19 mouse cellular contexts compared by ENCODE assay signal in the genomic region with DNA sequence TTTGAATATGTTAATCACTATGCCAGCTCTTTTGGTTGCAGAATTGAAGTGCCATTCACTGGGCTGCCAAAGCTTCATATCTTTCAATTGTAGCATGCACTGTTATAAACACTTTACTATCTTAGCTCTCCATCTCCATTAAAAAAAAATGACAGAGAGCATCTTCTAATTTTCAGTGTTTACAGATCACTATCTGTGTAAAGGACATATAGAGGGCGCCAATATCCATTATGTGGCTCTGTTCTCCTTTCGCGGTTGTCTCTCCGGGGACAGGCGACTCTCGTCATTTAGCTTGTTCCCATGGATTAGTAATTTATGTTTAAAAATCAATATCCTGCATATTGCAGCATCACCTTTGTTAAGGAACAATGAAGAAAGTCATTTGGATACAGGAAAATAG.
A peak's percentile ranks its signal among the peaks of the same experiment; 100 is the strongest.
DNase-seq lines count a peak whose midpoint lies in the region; ATAC-seq and TF ChIP-seq lines count a peak whose summit lies in the region.
"Had no signal": no experiment of that assay in that cellular context is flagged by ENCODE, and none has a peak within 500 bp of the region (broad histone marks: within the 10 kb centered on the region; RNA-seq: fewer than 3 reads in every experiment).

No protein-coding gene starts in this region.

- peak; percentile 54 for TF ChIP-seq RAD21 in CH12.LX (IDR thresholded peaks at IDR 0.05; ENCODE audit: low read depth, low read length)

- TF ChIP-seq POLR2A in CH12.LX (IDR thresholded peaks at IDR 0.05; ENCODE audit: low read depth, low read length), result no peak

- H3K36me3 ChIP-seq in midbrain, embryonic 11.5 days (ENCODE audit: control insufficient read depth, insufficient read depth, low read length), result no peaks in the 10 kb centered on the region
- no peaks in the 10 kb centered on the region for H3K36me3 ChIP-seq in midbrain, embryonic 16.5 days (ENCODE audit: control insufficient read depth, insufficient read depth, low read length)
- no peaks in the 10 kb centered on the region for H3K36me3 ChIP-seq in CH12.LX (replicated peaks in 1 of 2; ENCODE audit: control insufficient read depth in 1 of 2, insufficient read depth in 1 of 2, low read length in 1 of 2)
- H3K36me3 ChIP-seq: G1E had no signal

- dilution Hi-C loops in CH12.LX (cut with MboI; ENCODE audit: extremely low pct_ligation_motif_present, extremely low pct_unique_long_range_greater_than_20kb, low sequenced_read_pairs), result no loop called here

- H3K4me3 ChIP-seq in midbrain, embryonic 11.5 days (ENCODE audit: low read depth, low read length), result no peak overlapping the region
- no peak overlapping the region for H3K4me3 ChIP-seq in midbrain, embryonic 16.5 days (ENCODE audit: low read depth, low read length)
- H3K4me3 ChIP-seq in CH12.LX (replicated peaks in 1 of 3; ENCODE audit: low read depth in 2 of 3, low read length in 2 of 3, poor library complexity in 1 of 3), result no peak overlapping the region
- no peak overlapping the region for H3K4me3 ChIP-seq in layer of hippocampus, adult 2 months

- no peak overlapping the region for H3K9ac ChIP-seq in midbrain, embryonic 11.5 days (ENCODE audit: low read length)
- no peak overlapping the region for H3K9ac ChIP-seq in midbrain, embryonic 16.5 days (ENCODE audit: low read depth, low read length)
- H3K9ac ChIP-seq in CH12.LX (ENCODE audit: insufficient read depth, low read depth), result no peak overlapping the region

- peak in 1 of 2 experiments; percentile 56; a peak in 2 of 4 replicates for TF ChIP-seq CTCF in CH12.LX (conservative IDR thresholded peaks at IDR 0.05 in 1 of 2, IDR thresholded peaks at IDR 0.05 in 1 of 2; ENCODE audit: low read depth in 2 of 2, low read length in 2 of 2)
- TF ChIP-seq CTCF in layer of hippocampus, adult 2 months (conservative IDR thresholded peaks at IDR 0.05), result no peak

- no peaks in the 10 kb centered on the region for H3K27me3 ChIP-seq in midbrain, embryonic 11.5 days (ENCODE audit: control insufficient read depth, insufficient read depth, low read length)
- H3K27me3 ChIP-seq in midbrain, embryonic 16.5 days (ENCODE audit: control insufficient read depth, insufficient read depth, low read depth, low read length), result no peaks in the 10 kb centered on the region
- H3K27me3 ChIP-seq in CH12.LX (replicated peaks), result no peaks in the 10 kb centered on the region
- H3K27me3 ChIP-seq: Patski had no signal

- 88% methylated on average over 6 of the region's 6 CpGs for WGBS in midbrain, embryonic 11.5 days
- 89% methylated on average over 6 of the region's 6 CpGs for WGBS in midbrain, embryonic 16.5 days

- no peaks in the 10 kb centered on the region for H3K9me3 ChIP-seq in midbrain, embryonic 11.5 days (ENCODE audit: control insufficient read depth, low read length)
- no peaks in the 10 kb centered on the region for H3K9me3 ChIP-seq in midbrain, embryonic 16.5 days (replicated peaks; ENCODE audit: control insufficient read depth, low read length, poor library complexity, severe bottlenecking)
- H3K9me3 ChIP-seq in CH12.LX (replicated peaks; ENCODE audit: low read length), result no peaks in the 10 kb centered on the region
- H3K9me3 ChIP-seq: G1E had no signal

- in situ Hi-C loops in CH12.LX (cut with MboI; ENCODE audit: low pct_ligation_motif_present, low pct_unique_long_range_greater_than_20kb, low sequenced_read_pairs), result no loop called here

- H3K4me2 ChIP-seq in midbrain, embryonic 11.5 days, result no peak overlapping the region
- H3K4me2 ChIP-seq in midbrain, embryonic 16.5 days (ENCODE audit: low read length), result no peak overlapping the region
- H3K4me2 ChIP-seq in CH12.LX (ENCODE audit: insufficient read depth, low read depth, poor library complexity, severe bottlenecking), result no peak overlapping the region; the same call in 1 of the 2 replicates

- TF ChIP-seq EP300 in CH12.LX (IDR thresholded peaks at IDR 0.05; ENCODE audit: low read length), result no peak

- no peaks in the 10 kb centered on the region for H3K4me1 ChIP-seq in midbrain, embryonic 11.5 days (ENCODE audit: control insufficient read depth, insufficient read depth, low read length)
- H3K4me1 ChIP-seq in midbrain, embryonic 16.5 days (ENCODE audit: control insufficient read depth, insufficient read depth, low read length), result no peaks in the 10 kb centered on the region
- H3K4me1 ChIP-seq in CH12.LX (ENCODE audit: control insufficient read depth in 1 of 2, insufficient read depth in 2 of 2), result no peaks in the 10 kb centered on the region

- ATAC-seq in midbrain, embryonic 11.5 days (ENCODE audit: low FRiP score), result no peak
- ATAC-seq in midbrain, embryonic 16.5 days, result no peak
- ATAC-seq: activated CD4-positive, CD25-positive, alpha-beta regulatory T cell, adult 4 months; CD4-positive, CD25-positive, alpha-beta regulatory T cell, adult 4 months; Patski had no signal

- H3K27ac ChIP-seq in midbrain, embryonic 11.5 days (ENCODE audit: low read depth, low read length), result no peak overlapping the region
- H3K27ac ChIP-seq in midbrain, embryonic 16.5 days (ENCODE audit: low read length), result no peak overlapping the region
- H3K27ac ChIP-seq in CH12.LX (ENCODE audit: insufficient read depth, low read depth), result no peak overlapping the region
- no peak overlapping the region for H3K27ac ChIP-seq in layer of hippocampus, adult 2 months

- peak; percentile 61 for DNase-seq in midbrain, embryonic 11.5 days (ENCODE audit: low spot score, missing footprints)
- no peak for DNase-seq in CH12.LX (ENCODE audit: extremely low read depth)
- no peak for DNase-seq in layer of hippocampus, adult 2 months (ENCODE audit: low spot score in 2 of 2)
- DNase-seq: adrenal gland, adult 2 months; adrenal gland, adult 8-10 months; adrenal gland, postnatal 10 days; adrenal gland, postnatal 14 days; adrenal gland, postnatal 25 days; adrenal gland, postnatal 36 days; B cell, adult 2 months; cerebellum, adult 11 months; cerebellum, adult 11-12 months; cerebellum, adult 18-20 months; cerebellum, adult 2 months had no signal

- H3K79me2 ChIP-seq in CH12.LX (replicated peaks; ENCODE audit: control insufficient read depth, extremely low read depth, insufficient read depth, poor library complexity, severe bottlenecking), result no peaks in the 10 kb centered on the region

TF ChIP-seq in CH12.LX, 34 proteins besides CTCF, POLR2A, EP300 and RAD21:
- TF ChIP-seq SMC3 (IDR thresholded peaks at IDR 0.05; ENCODE audit: low read depth, low read length), result peak; percentile 37
- TF ChIP-seq JUN (IDR thresholded peaks at IDR 0.05; ENCODE audit: insufficient read depth, low read depth, low read length), result no peak
